Mouse (Mus musculus): ENCODE results near the gene Pdcd5. TPM values are rescaled to one million over a fixed set of nuclear protein-coding genes. Genes with fewer than 3 reads are reported as not detected.

The Pdcd5 gene
- polyA plus RNA-seq, 2 experiments from 2014 or later, result 56.8 to 86.6 TPM

GRCm38 (mm10) chr7:35640072-35640471 is 7.2 kb downstream of the Pdcd5 start:
- ATAC-seq, result no peak

GRCm38 (mm10) chr7:35636874-35637273 is 10.4 kb downstream of the Pdcd5 start:
- no peak for ATAC-seq

GRCm38 (mm10) chr7:35636229-35636628 is 11.1 kb downstream of the Pdcd5 start:
- ATAC-seq, result no peak

GRCm38 (mm10) chr7:35628496-35628895 is 18.8 kb downstream of the Pdcd5 start:
- peak; percentile 46 for ATAC-seq

GRCm38 (mm10) chr7:35627371-35627770 is 19.9 kb downstream of the Pdcd5 start:
- no peak for ATAC-seq

- ATAC-seq, result no peak
Measured at GRCm38 (mm10) chr7:35626038-35626437, 21.3 kb downstream of the Pdcd5 start.

- no peak for ATAC-seq
Measured at GRCm38 (mm10) chr7:35622626-35623025, 24.7 kb downstream of the Pdcd5 start.

GRCm38 (mm10) chr7:35617513-35617912 is 29.8 kb downstream of the Pdcd5 start:
- ATAC-seq, result no peak

- no peak for ATAC-seq
Measured at GRCm38 (mm10) chr7:35609245-35609644, 38.1 kb downstream of the Pdcd5 start.

- ATAC-seq, result no peak
Measured at GRCm38 (mm10) chr7:35606816-35607215, 40.5 kb downstream of the Pdcd5 start.

- no peak for ATAC-seq
Measured at GRCm38 (mm10) chr7:35602766-35603165, 44.6 kb downstream of the Pdcd5 start.

- no peak for ATAC-seq
Measured at GRCm38 (mm10) chr7:35601106-35601505, 46.2 kb downstream of the Pdcd5 start.

GRCm38 (mm10) chr7:35600031-35600430 is 47.3 kb downstream of the Pdcd5 start:
- ATAC-seq, result no peak

GRCm38 (mm10) chr7:35599492-35599891 is 47.8 kb downstream of the Pdcd5 start:
- no peak for ATAC-seq

- no peak for ATAC-seq
Measured at GRCm38 (mm10) chr7:35594311-35594710, 53.0 kb downstream of the Pdcd5 start.

Other genes with a start within 250 kb of the Pdcd5 start
- not detected for gene Slc7a9, start 198.7 kb downstream of the Pdcd5 start, polyA plus RNA-seq (2017; shearing (Covaris generic))
- gene Tdrd12, start 109.8 kb downstream of the Pdcd5 start, polyA plus RNA-seq (2017; shearing (Covaris generic)), result not detected
- 10 to 100 TPM; 49.0 to 58.6 TPM for gene Nudt19, start 91.2 kb downstream of the Pdcd5 start, polyA plus RNA-seq (2017; shearing (Covaris generic))
- gene Rgs9bp, start 61.9 kb downstream of the Pdcd5 start, polyA plus RNA-seq (2017; shearing (Covaris generic)), result under 1 TPM in 1 of 2 experiments, not detected in 1; 0.08 TPM
- 10 to 100 TPM; 36.5 to 46.8 TPM for gene Ankrd27, start 61.3 kb downstream of the Pdcd5 start, polyA plus RNA-seq (2017; shearing (Covaris generic))
- 10 to 100 TPM; 28.4 to 37.8 TPM for gene Dpy19l3, start 106.9 kb upstream of the Pdcd5 start, polyA plus RNA-seq (2017; shearing (Covaris generic))
- gene Zfp507, start 155.5 kb upstream of the Pdcd5 start, polyA plus RNA-seq (2017; shearing (Covaris generic)), result 1 to 10 TPM; 4.6 to 6.8 TPM